Mouse (Mus musculus) stomach, postnatal 0 days (tissue): ENCODE measurements around the gene Insm1. TPM values are rescaled to one million over a fixed set of nuclear protein-coding genes. Genes with fewer than 3 reads are reported as not detected.

Experiments used
- ATAC-seq: fragments of 200-750 bp; cut with Nextera tagmentation; 2 replicates; pipeline ENCODE4 v1.8.0; 2017; ENCODE audit not compliant: low FRiP score, low TSS enrichment
- DNase-seq: peaks from one replicate; pipeline ENCODE4 v3.0.0-alpha.2; 2016; ENCODE audit warnings: low spot score
- H3K27ac ChIP-seq: fragments of 300-500 bp; sonication (generic); replicated peaks from 2 replicates; pipeline ENCODE4 v1.5.1; 2014; ENCODE audit warnings: mild to moderate bottlenecking, control low read depth
- H3K27me3 ChIP-seq: fragments of 300-500 bp; sonication (generic); 2 replicates; pipeline ENCODE4 v1.6.1; 2014; ENCODE audit warnings: low read length; ENCODE audit not compliant: control insufficient read depth, insufficient read depth
- H3K36me3 ChIP-seq: fragments of 300-500 bp; sonication (generic); 2 replicates; pipeline ENCODE4 v1.6.1; 2014; ENCODE audit warnings: low read length, mixed read lengths; ENCODE audit not compliant: control insufficient read depth, insufficient read depth
- H3K4me1 ChIP-seq: fragments of 300-500 bp; sonication (generic); replicated peaks from 2 replicates; pipeline ENCODE4 v1.6.1; 2014; ENCODE audit warnings: antibody characterized with exemption; ENCODE audit not compliant: control insufficient read depth, insufficient read depth
- H3K4me2 ChIP-seq: fragments of 300-500 bp; sonication (generic); replicated peaks from 2 replicates; pipeline ENCODE4 v1.6.1; 2014; ENCODE audit warnings: low read depth, mild to moderate bottlenecking, control low read depth, moderate library complexity
- H3K4me3 ChIP-seq: fragments of 300-500 bp; sonication (generic); 2 replicates; pipeline ENCODE4 v1.5.1; 2014; ENCODE audit warnings: low read depth, low read length, control low read depth
- H3K9ac ChIP-seq: fragments of 300-500 bp; sonication (generic); 2 replicates; pipeline ENCODE4 v1.6.1; 2014; ENCODE audit warnings: mild to moderate bottlenecking, low read length, control low read depth, mixed read lengths
- H3K9me3 ChIP-seq: fragments of 300-500 bp; sonication (generic); 2 replicates; pipeline ENCODE4 v1.6.1; 2016; ENCODE audit warnings: low read length; ENCODE audit not compliant: control insufficient read depth
- CTCF ChIP-seq: IDR thresholded peaks from 2 replicates; pipeline ENCODE4 v1.5.1; 2016; ENCODE audit warnings: antibody characterized with exemption, low read depth, mild to moderate bottlenecking, moderate library complexity
- EP300 ChIP-seq: optimal IDR thresholded peaks from 2 replicates; pipeline ENCODE3; 2016; ENCODE audit warnings: antibody characterized with exemption
- WGBS: fragments of 180-500 bp; shearing (Covaris S2); extraction: QIAGEN DNeasy Blood & Tissue Kit; methylation state at CpG from one replicate; pipeline ENCODE4 v1.1.7; 2014; 5-methylcytosine and 5-hydroxymethylcytosine counted together
- polyA plus RNA-seq: library from polyadenylated mRNA; unstranded; fragments of >200 nt; fragmentation: Nextera tagmentation; extraction: Ambion mirVana; gene quantifications from 2 replicates; pipeline ENCODE4 v1.2.1, GENCODE M21; 2015

The Insm1 gene
- polyA plus RNA-seq, 1 experiment from 2014 or later = 0.29 TPM

DNA sequence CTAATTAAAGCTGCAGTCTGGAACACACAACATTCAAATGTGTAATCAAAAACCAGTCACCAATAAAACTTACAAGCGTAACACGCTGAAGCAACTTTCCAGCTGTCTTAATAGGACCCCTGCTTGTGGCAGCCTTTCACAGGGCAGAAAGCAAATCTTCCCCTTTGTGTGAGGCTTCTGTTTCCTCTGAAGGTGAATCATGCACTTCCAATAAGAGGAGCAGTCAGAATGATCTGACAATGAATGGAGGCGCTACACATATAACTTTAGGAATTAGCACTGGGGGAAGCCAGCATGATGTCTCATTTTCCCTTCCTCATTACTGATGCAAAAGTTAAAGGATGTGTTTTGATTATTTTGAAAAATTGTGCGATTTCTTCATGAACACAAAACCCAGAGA lies 39.4 kb downstream of the Insm1 start:
- H3K4me3 ChIP-seq = no peak overlapping the region
- ATAC-seq = no peak
- no peak for TF ChIP-seq CTCF
- TF ChIP-seq EP300 = no peak
- DNase-seq = no peak
- no peaks in the 10 kb centered on the region for H3K36me3 ChIP-seq
- no peak overlapping the region for H3K27ac ChIP-seq
- WGBS = 77% methylated on average over 4 of the region's 4 CpGs
- H3K9me3 ChIP-seq = no peaks in the 10 kb centered on the region
- H3K4me1 ChIP-seq = no peaks in the 10 kb centered on the region
- H3K27me3 ChIP-seq = no peaks in the 10 kb centered on the region
- H3K9ac ChIP-seq = no peak overlapping the region
- no peak overlapping the region for H3K4me2 ChIP-seq

DNA sequence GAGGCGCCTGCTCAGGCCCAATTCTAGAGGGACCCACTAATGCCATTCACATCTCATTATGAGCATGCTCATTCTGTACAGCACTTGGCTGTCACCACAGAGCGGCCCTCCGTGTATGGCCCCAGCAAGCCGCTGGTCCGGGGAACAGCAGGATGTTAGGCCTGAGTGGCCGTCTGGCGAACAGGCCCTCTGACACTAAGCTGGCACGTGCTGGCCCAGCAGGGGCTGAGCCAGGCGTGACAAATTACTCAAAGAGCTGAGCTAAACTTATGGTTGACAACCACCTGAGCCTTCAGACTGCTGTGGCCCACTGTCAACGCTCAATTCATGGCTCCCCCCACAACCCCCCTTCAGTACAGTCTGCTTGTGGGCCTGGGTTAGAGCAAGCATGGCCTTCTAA lies 40.5 kb downstream of the Insm1 start:
- Histone ChIP-seq H3K27me3 (no peaks in the 10 kb centered on the region), H3K9ac (no peak overlapping the region), H3K27ac (no peak overlapping the region), H3K4me1 (no peaks in the 10 kb centered on the region), H3K36me3 (no peaks in the 10 kb centered on the region), H3K9me3 (no peaks in the 10 kb centered on the region), H3K4me2 (no peak overlapping the region), H3K4me3 (no peak overlapping the region)
- 67% methylated on average over 10 of the region's 10 CpGs for WGBS
- DNase-seq (no peak), ATAC-seq (no peak)
- no peak for TF ChIP-seq CTCF
- TF ChIP-seq EP300 = no peak

DNA sequence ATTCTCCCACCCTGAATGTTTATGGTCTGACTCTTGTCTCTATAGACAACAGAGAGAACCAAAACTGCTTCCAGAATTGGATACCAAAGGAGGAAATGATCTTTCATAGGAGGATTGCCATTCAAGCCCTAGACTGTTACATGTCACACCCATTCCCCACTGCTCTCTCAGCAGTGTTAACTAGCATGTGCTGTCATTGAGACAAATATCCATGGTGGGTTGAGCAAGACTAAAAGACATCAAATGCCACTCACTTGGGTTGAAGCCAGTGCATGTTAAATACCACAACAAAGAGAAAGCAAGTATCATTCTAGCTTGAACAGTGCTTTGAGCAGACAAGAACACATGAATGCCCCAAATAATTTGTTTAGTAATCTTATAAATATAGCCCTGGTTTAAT lies 41.2 kb downstream of the Insm1 start:
- no peak for ATAC-seq
- no peak for DNase-seq
- Histone ChIP-seq H3K4me2 (no peak overlapping the region), H3K27me3 (no peaks in the 10 kb centered on the region), H3K4me1 (no peaks in the 10 kb centered on the region), H3K9me3 (no peaks in the 10 kb centered on the region), H3K4me3 (no peak overlapping the region), H3K9ac (no peak overlapping the region), H3K36me3 (no peaks in the 10 kb centered on the region), H3K27ac (no peak overlapping the region)
- TF ChIP-seq CTCF (no peak), EP300 (no peak)

DNA sequence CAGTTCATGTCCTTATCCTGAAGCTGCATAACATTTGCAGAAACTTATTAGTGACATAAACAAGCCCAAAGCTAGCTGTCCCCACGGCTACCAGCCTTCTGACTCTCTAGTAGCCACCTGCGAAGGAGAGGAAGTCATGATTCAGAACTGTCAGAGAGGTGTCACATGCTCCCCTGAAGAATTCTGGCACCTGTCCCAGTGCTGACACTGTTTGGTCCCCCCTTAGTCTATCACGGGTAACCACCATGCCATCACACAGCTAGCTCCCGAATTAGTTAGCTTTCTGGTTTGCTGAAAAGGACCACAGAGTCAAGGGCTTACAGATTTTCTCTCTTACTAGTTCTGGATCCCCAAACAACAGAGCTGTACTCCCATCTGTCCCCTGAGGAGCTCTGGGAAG lies 43.3 kb downstream of the Insm1 start:
- Histone ChIP-seq H3K4me2 (no peak overlapping the region), H3K4me1 (no peaks in the 10 kb centered on the region), H3K9me3 (no peaks in the 10 kb centered on the region), H3K36me3 (no peaks in the 10 kb centered on the region), H3K27ac (no peak overlapping the region), H3K9ac (no peak overlapping the region), H3K27me3 (no peaks in the 10 kb centered on the region), H3K4me3 (no peak overlapping the region)
- no peak for TF ChIP-seq EP300
- no peak for TF ChIP-seq CTCF
- ATAC-seq (no peak), DNase-seq (no peak)
- WGBS = 44% methylated on average over 4 of the region's 4 CpGs

DNA sequence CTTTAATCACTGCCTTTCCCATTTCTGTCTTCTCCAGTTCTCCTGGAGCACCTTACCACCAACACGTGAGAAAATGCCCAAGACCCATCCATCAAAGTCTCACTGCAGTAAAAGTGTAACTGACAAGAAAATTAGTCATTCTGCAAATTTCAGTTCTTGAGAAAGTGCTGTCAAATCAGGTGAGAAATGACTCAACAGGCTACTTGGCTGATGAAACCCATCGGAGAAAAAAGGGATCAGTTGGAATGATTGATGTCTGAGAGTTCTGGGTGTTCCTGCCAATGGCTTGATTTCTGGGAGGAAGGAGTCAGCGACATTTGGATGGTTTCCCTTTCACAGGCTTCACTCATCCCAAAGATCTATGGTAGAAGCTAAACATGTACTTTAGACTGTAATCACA lies 44.8 kb downstream of the Insm1 start:
- Histone ChIP-seq H3K4me3 (no peak overlapping the region), H3K4me2 (no peak overlapping the region), H3K4me1 (no peaks in the 10 kb centered on the region), H3K27me3 (no peaks in the 10 kb centered on the region), H3K9ac (no peak overlapping the region), H3K9me3 (no peaks in the 10 kb centered on the region), H3K36me3 (no peaks in the 10 kb centered on the region), H3K27ac (no peak overlapping the region)
- no peak for TF ChIP-seq CTCF
- TF ChIP-seq EP300 = no peak
- ATAC-seq = no peak
- 42% methylated on average over 3 of the region's 3 CpGs for WGBS
- no peak for DNase-seq
